In the genomic region with DNA sequence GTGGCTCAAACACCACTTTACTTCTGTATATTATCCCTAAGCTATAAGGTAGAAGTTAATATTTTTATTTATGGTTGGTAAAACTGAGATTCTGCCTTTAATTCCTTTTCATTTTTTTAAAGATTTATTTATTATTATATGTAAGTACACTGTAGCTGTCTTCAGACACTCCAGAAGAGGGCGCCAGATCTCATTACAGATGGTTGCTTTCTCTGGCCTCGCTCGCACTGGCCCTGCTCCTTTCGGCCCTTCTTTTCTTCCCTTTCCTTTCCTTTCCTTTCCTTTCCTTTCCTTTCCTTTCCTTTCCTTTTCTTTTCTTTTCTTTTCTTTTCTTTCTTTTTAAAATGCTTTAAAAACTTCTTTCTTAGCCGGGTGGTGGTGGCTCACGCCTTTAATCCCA, we compare ENCODE assay signal across 7 mouse cellular contexts. TPM values are rescaled to one million over a fixed set of nuclear protein-coding genes. Genes with fewer than 3 reads are reported as not detected.
DNase-seq lines count a peak whose midpoint lies in the region; ATAC-seq and TF ChIP-seq lines count a peak whose summit lies in the region.
"Not testable (repeated sequence)": the region's sequence is repeated elsewhere in the genome, so short reads cannot be mapped to it uniquely, and the experiment has no call there.

No protein-coding gene starts in this region.

- H3K4me3 ChIP-seq in heart, adult 2 months; liver, embryonic 13.5 days (replicated peaks): not testable (repeated sequence)

- not testable (repeated sequence) for H3K9me3 ChIP-seq in liver, embryonic 13.5 days (replicated peaks)

- H3K27me3 ChIP-seq in heart, adult 2 months (ENCODE audit: control insufficient read depth, insufficient read depth, low read length); liver, embryonic 13.5 days: not testable (repeated sequence)

- TF ChIP-seq EP300 in heart, adult 2 months (IDR thresholded peaks at IDR 0.05; ENCODE audit: insufficient read depth, low read depth, low read length), result not testable (repeated sequence)

- intact Hi-C loops in heart, adult 2 months (cut with DNase I), result loop anchor here (2.0 to 10.0 kb wide), 2 partner anchors 110 to 358 kb away; no protein-coding TSS in a partner anchor

- TF ChIP-seq CTCF in brain, embryonic 14.5 days (IDR thresholded peaks at IDR 0.05; ENCODE audit: borderline replicate concordance, extremely low read depth, insufficient read depth, insufficient read length), result peak; percentile 5; the same call in 1 of the 2 replicates
- TF ChIP-seq CTCF in heart, adult 2 months (IDR thresholded peaks at IDR 0.05), result peak; percentile 72

- ATAC-seq in liver, embryonic 13.5 days (ENCODE audit: low read depth), result not testable (repeated sequence)

- H3K27ac ChIP-seq in heart, adult 2 months, result not testable (repeated sequence)
- H3K27ac ChIP-seq in liver, embryonic 13.5 days, result peak overlapping the region; percentile 63; the same call in 1 of the 2 replicates

- TF ChIP-seq POLR2A in brain, embryonic 14.5 days (IDR thresholded peaks at IDR 0.05; ENCODE audit: borderline replicate concordance, extremely low read depth, insufficient read depth, insufficient read length, poor library complexity, severe bottlenecking); heart, adult 2 months (IDR thresholded peaks at IDR 0.05; ENCODE audit: insufficient read depth, low read depth, low read length): not testable (repeated sequence)

- DNase-seq in 3T3-L1 (ENCODE audit: low read depth, low spot score) (peak; percentile 20), NIH3T3 (ENCODE audit: low read depth) (peak; percentile 8)
- peak; percentile 1 for DNase-seq in brain, embryonic 14.5 days (ENCODE audit: low read depth)
- DNase-seq in heart, adult 2 months; liver, embryonic 13.5 days: not testable (repeated sequence)
- DNase-seq in kidney, postnatal 4 days, result peak; percentile 8 to 26
- peak; percentile 11 for DNase-seq in lung, postnatal 36 days

- not testable (repeated sequence) for H3K4me1 ChIP-seq in heart, adult 2 months (ENCODE audit: control insufficient read depth, insufficient read depth, low read length)
- H3K4me1 ChIP-seq in liver, embryonic 13.5 days (replicated peaks), result peaks cover 36% of the 10 kb centered on the region

- H3K4me2 ChIP-seq in liver, embryonic 13.5 days, result not testable (repeated sequence)

- not testable (repeated sequence) for H3K9ac ChIP-seq in heart, adult 2 months (ENCODE audit: low read depth, low read length); liver, embryonic 13.5 days

- H3K36me3 ChIP-seq in heart, adult 2 months (ENCODE audit: control insufficient read depth, insufficient read depth, low read length), result not testable (repeated sequence)
- peaks cover 91% of the 10 kb centered on the region for H3K36me3 ChIP-seq in liver, embryonic 13.5 days

- H3K79me2 ChIP-seq in heart, adult 2 months (replicated peaks; ENCODE audit: control insufficient read depth, insufficient read depth, low read length), result not testable (repeated sequence)

- 75% methylated on average over 6 of the region's 6 CpGs for WGBS in heart, adult 2 months
- WGBS in liver, embryonic 13.5 days (ENCODE audit: insufficient replicate concordance), result 71% methylated on average over 6 of the region's 6 CpGs

RNA-seq across cellular contexts. Expression of gene Kdm5c, which starts 10.3 kb away (rescaled TPM):
- 43.6 and 57.9 TPM in 2 replicates for polyA plus RNA-seq in brain, embryonic 14.5 days (2012; rRNA removed)
- total RNA-seq in heart, adult 2 months (2021), result 10 to 100 TPM; 29.7 to 48.5 TPM
- polyA plus RNA-seq in heart, adult 2 months (2012; rRNA removed), result 17.7 and 32.7 TPM in 2 replicates
- 18.2 and 25.7 TPM in 2 replicates for polyA plus RNA-seq in liver, embryonic 13.5 days (2015; fragmentation: Nextera tagmentation; extraction: Ambion mirVana)
